Mouse (Mus musculus) embryonic facial prominence, embryonic 11.5 days (tissue): Measurements from ENCODE around the gene Rps6kb2. TPM values are rescaled to one million over a fixed set of nuclear protein-coding genes. Genes with fewer than 3 reads are reported as not detected.

Experiments
- ATAC-seq: fragments of 200-750 bp; cut with Nextera tagmentation; replicated peaks from 2 replicates; pipeline ENCODE4 v1.8.0; 2017; ENCODE audit warnings: low read depth; ENCODE audit not compliant: insufficient number of reproducible peaks, low FRiP score, low TSS enrichment
- DNase-seq: peaks from one replicate; pipeline ENCODE4 v3.0.0-alpha.2; 2015; ENCODE audit warnings: low spot score
- H3K27ac ChIP-seq: fragments of 300-500 bp; sonication (generic); replicated peaks from 2 replicates; pipeline ENCODE4 v1.5.1; 2014; ENCODE audit warnings: mild to moderate bottlenecking, low read depth, low read length, control low read depth
- H3K27me3 ChIP-seq: fragments of 300-500 bp; sonication (generic); 2 replicates; pipeline ENCODE4 v1.6.1; 2014; ENCODE audit warnings: mild to moderate bottlenecking, low read length, moderate library complexity, mixed read lengths; ENCODE audit not compliant: control insufficient read depth, insufficient read depth
- H3K36me3 ChIP-seq: fragments of 300-500 bp; sonication (generic); replicated peaks from 2 replicates; pipeline ENCODE4 v1.6.1; 2014; ENCODE audit warnings: low read depth, mild to moderate bottlenecking, low read length, moderate library complexity, mixed read lengths; ENCODE audit not compliant: control insufficient read depth, insufficient read depth
- H3K4me1 ChIP-seq: fragments of 300-500 bp; sonication (generic); 2 replicates; pipeline ENCODE4 v1.6.1; 2014; ENCODE audit warnings: low read length, mixed read lengths; ENCODE audit not compliant: control insufficient read depth, insufficient read depth
- H3K4me2 ChIP-seq: fragments of 300-500 bp; sonication (generic); 2 replicates; pipeline ENCODE4 v1.6.1; 2014; ENCODE audit warnings: low read depth, mild to moderate bottlenecking, control low read depth, low read length, moderate library complexity
- H3K4me3 ChIP-seq: fragments of 300-500 bp; sonication (generic); 2 replicates; pipeline ENCODE4 v1.5.1; 2014; ENCODE audit warnings: low read depth, low read length, control low read depth
- H3K9ac ChIP-seq: fragments of 300-500 bp; sonication (generic); replicated peaks from 2 replicates; pipeline ENCODE4 v1.6.1; 2014; ENCODE audit warnings: mild to moderate bottlenecking, control low read depth, low read length
- H3K9me3 ChIP-seq: fragments of 300-500 bp; sonication (generic); replicated peaks from 2 replicates; pipeline ENCODE4 v1.6.1; 2016; ENCODE audit warnings: mild to moderate bottlenecking, low read length, inconsistent platforms, mixed read lengths; ENCODE audit not compliant: control insufficient read depth
- WGBS: fragments of 180-500 bp; shearing (Covaris S2); extraction: QIAGEN DNeasy Blood & Tissue Kit; methylation state at CpG from one replicate; pipeline ENCODE4 v1.1.7; 2014; 5-methylcytosine and 5-hydroxymethylcytosine counted together
- polyA plus RNA-seq: library from polyadenylated mRNA; unstranded; fragments of >200 nt; fragmentation: Nextera tagmentation; extraction: Ambion mirVana; gene quantifications from 2 replicates; pipeline ENCODE4 v1.2.1, GENCODE M21; 2014

The Rps6kb2 gene
- 42.0 and 42.3 TPM in 2 replicates for polyA plus RNA-seq

DNA sequence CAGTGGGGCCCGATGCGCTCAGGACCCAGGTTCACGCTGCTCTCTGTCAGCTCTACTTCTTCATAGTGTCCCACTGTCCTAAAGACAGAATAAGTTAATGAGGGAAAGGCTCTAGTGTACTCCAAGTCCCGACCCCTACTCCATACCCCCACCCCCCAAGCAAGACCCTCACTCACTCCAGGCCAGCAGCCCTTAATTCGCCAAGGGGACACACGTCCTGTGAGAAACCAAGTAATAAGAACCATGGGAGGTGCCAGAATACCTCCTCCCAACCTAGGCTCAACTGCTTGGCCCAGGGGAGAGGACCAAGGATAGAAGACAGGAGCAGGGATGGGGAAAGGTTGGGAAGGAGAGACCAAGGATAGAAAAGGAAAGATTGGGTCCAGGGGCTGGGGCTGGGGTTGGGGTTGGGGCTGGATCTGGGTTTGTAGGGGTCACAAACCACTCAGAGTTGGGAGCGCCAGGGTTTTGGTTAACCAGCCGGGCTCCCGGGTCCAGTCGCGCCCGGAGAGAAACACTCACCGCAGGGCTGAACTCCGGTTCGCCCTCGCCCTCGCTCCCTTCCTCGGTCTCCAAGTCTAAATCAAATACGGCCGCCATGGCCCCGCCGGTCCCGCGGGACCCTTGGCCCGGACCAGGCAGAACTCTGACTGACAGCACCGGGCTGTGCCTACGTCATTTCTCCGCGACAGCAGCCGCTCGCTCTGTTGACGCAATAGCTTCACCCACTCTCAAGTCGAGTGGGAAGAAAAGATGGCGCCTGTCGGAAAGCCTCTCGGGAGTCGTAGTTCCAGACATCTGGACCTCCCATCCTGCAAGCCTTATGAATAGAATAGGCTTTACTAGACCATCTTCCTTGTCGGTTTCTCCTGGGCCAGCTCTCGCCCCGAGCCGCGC lies at the start of gene Rps6kb2:
Gene Rps6kb2 (minus strand): TSS at position 709 of the 897 bp plus-strand sequence.
- ATAC-seq: peak; percentile 80
- peak within 1 kb of the TSS; percentile 81 for H3K4me2 ChIP-seq
- 6% methylated on average over 42 of the region's 42 CpGs for WGBS
- H3K4me3 ChIP-seq: peak within 1 kb of the TSS; percentile 75
- peak; percentile 98 for DNase-seq
- H3K27me3 ChIP-seq: no peaks in the 10 kb centered on the region
- no peaks in the 10 kb centered on the region for H3K9me3 ChIP-seq
- peaks cover 2% of the 10 kb centered on the region for H3K36me3 ChIP-seq
- no peak within 1 kb of the TSS for H3K27ac ChIP-seq
- peak within 1 kb of the TSS; percentile 74 for H3K9ac ChIP-seq
- no peaks in the 10 kb centered on the region for H3K4me1 ChIP-seq

GRCm38 (mm10) chr19:4211891-4212588 lies 48.9 kb upstream of the Rps6kb2 start:
- 19% methylated on average over 4 of the region's 4 CpGs for WGBS

GRCm38 (mm10) chr19:4208563-4208962 lies 45.4 kb upstream of the Rps6kb2 start:
- H3K9me3 ChIP-seq: no peaks in the 10 kb centered on the region
- H3K9ac ChIP-seq: no peak overlapping the region
- ATAC-seq (no peak), DNase-seq (no peak)
- H3K27me3 ChIP-seq: peaks cover 2% of the 10 kb centered on the region; the same call in 1 of the 2 replicates
- peaks cover 9% of the 10 kb centered on the region; the same call in 1 of the 2 replicates for H3K4me1 ChIP-seq
- WGBS: 77% methylated on average over 5 of the region's 5 CpGs
- H3K4me3 ChIP-seq: no peak overlapping the region
- H3K4me2 ChIP-seq: no peak overlapping the region
- H3K36me3 ChIP-seq: no peaks in the 10 kb centered on the region
- no peak overlapping the region for H3K27ac ChIP-seq

More at GRCm38 (mm10) chr19:4211891-4212588, 48.9 kb upstream of the Rps6kb2 start:
- no peak for ATAC-seq
- no peaks in the 10 kb centered on the region for H3K36me3 ChIP-seq
- no peak for DNase-seq
- H3K9ac ChIP-seq: peak overlapping the region; percentile 39
- no peaks in the 10 kb centered on the region for H3K9me3 ChIP-seq
- H3K4me2 ChIP-seq: peak overlapping the region; percentile 25; the same call in 1 of the 2 replicates
- H3K4me1 ChIP-seq: peaks cover 21% of the 10 kb centered on the region
- peaks cover 2% of the 10 kb centered on the region; the same call in 1 of the 2 replicates for H3K27me3 ChIP-seq
- no peak overlapping the region for H3K4me3 ChIP-seq
- no peak overlapping the region for H3K27ac ChIP-seq

DNA sequence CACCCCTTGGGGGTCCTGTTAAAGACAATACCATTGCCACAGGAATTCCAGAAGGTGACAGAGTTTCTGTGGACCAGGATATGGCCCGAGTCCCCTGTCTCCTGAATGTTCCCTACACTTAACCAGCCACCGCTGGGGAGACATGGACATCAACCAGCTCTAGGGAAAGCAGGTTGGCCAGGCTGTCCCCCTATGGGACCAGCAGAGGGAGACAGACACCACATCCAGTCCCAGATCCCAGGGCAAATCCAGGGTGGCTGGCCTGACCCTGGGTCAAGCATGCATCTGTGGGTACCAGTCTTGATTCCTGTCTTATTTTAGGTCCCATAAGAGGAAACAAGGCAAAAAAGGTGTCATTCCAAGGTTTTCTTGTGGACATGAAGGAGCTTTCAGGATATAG lies 43.8 kb upstream of the Rps6kb2 start:
- Histone ChIP-seq H3K27ac (no peak overlapping the region), H3K27me3 (peaks cover 2% of the 10 kb centered on the region; the same call in 1 of the 2 replicates), H3K9ac (no peak overlapping the region), H3K4me1 (0 out of 2 replicates have a peak, but pooled peaks cover 2% of the 10 kb centered on the region), H3K36me3 (no peaks in the 10 kb centered on the region), H3K4me2 (no peak overlapping the region), H3K4me3 (no peak overlapping the region), H3K9me3 (no peaks in the 10 kb centered on the region)
- DNase-seq: peak; percentile 80
- ATAC-seq: peak; percentile 25; the same call in 1 of the 2 replicates
- WGBS: 0% methylated on average over 2 of the region's 2 CpGs

DNA sequence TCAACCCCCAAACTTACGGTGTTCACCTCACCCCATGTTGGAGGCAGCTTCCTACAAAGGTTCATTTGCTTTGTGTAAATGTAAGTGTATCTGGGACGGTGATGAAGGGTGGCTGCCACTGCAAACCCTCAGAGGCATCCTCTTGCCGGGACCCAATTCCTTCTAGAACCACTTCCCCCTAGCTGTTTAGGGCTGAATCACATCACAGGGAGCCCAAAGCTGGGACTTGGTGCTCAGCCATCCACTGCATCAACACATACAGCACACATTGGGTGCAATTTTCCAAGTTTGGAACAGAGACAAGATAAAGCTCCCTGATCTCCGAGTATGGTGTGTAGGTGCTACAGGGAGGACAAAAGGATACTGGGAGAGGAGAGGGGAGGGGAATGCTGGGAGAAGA lies 41.7 kb upstream of the Rps6kb2 start:
- Histone ChIP-seq H3K27me3 (no peaks in the 10 kb centered on the region), H3K4me3 (no peak overlapping the region), H3K9me3 (no peaks in the 10 kb centered on the region), H3K9ac (no peak overlapping the region), H3K4me1 (peaks cover 3% of the 10 kb centered on the region; the same call in 1 of the 2 replicates), H3K36me3 (no peaks in the 10 kb centered on the region; the same call in 1 of the 2 replicates), H3K4me2 (no peak overlapping the region), H3K27ac (no peak overlapping the region)
- ATAC-seq: no peak
- 60% methylated on average over 4 of the region's 4 CpGs for WGBS
- DNase-seq: no peak

DNA sequence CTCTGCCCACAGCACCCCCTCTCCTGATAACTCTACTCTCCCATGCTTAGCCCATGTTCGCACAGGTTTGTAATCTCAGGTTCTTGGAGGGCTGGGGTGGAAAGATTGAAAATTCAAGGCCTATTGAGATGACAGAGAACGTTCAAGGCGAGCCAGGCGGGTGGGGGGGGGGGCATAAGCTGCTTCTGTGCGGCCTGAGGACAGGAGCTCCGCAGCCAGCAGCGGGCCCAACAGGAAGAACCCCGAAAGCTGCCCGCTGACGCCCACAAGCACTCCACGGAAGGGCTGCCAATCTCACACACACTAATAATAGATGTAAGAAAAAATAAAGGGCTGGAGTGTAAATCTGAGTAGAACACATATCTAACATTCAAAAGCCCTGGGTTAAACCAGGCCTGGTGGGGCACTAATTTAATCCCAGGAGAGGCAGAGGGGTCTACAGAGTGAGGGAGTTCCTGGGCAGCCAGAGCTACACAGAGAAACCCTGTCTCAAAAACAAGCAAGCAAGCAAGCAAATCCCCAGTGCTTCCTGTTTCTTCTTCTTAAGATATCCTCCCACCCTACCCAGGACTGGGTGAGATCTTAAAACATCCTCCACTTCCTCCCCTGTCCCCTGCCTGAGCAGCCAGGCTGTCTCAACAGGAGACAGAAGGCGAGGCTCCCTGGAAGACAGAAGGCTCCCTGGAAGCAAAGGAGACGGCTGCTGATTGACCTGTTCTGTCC lies 40.6 kb upstream of the Rps6kb2 start:
- Histone ChIP-seq H3K4me1 (peaks cover 3% of the 10 kb centered on the region; the same call in 1 of the 2 replicates), H3K4me3 (no peak overlapping the region), H3K27me3 (no peaks in the 10 kb centered on the region), H3K36me3 (no peaks in the 10 kb centered on the region; the same call in 1 of the 2 replicates), H3K9me3 (no peaks in the 10 kb centered on the region), H3K4me2 (no peak overlapping the region), H3K9ac (no peak overlapping the region; the same call in 1 of the 2 replicates), H3K27ac (no peak overlapping the region)
- DNase-seq (no peak), ATAC-seq (no peak)
- WGBS: 63% methylated on average over 13 of the region's 13 CpGs

- Histone ChIP-seq H3K4me1 (peaks cover 3% of the 10 kb centered on the region; the same call in 1 of the 2 replicates), H3K9ac (no peak overlapping the region), H3K9me3 (no peaks in the 10 kb centered on the region), H3K27ac (no peak overlapping the region), H3K4me3 (no peak overlapping the region), H3K4me2 (no peak overlapping the region), H3K36me3 (no peaks in the 10 kb centered on the region; the same call in 1 of the 2 replicates), H3K27me3 (no peaks in the 10 kb centered on the region)
- ATAC-seq (no peak), DNase-seq (no peak)
- 56% methylated on average over 3 of the region's 3 CpGs for WGBS
Observed at GRCm38 (mm10) chr19:4203148-4203547, 40.0 kb upstream of the Rps6kb2 start.
